Mouse (Mus musculus) right cerebral cortex, postnatal 36 days (tissue): ENCODE results near the gene Gm21983.
A peak's percentile ranks its signal among the peaks of the same experiment; 100 is the strongest.

ENCODE experiments used
- DNase-seq, 2 experiments: peaks; one replicate each; pipeline ENCODE4 v3.0.0; 2022; ENCODE audit warnings: low spot score in 2 of 2, mixed read lengths in 1 of 2

The Gm21983 gene

GRCm38 (mm10) chr7:27180837-27181695 is at the start of gene Gm21983, which contains the start of gene Mia:
TSS of gene Gm21983 (minus strand) at chr7:27181086.
TSS of gene Mia (minus strand) at chr7:27181157.
- DNase-seq, result no peak

GRCm38 (mm10) chr7:27228865-27229264 is 48.0 kb upstream of the Gm21983 start:
- DNase-seq, result no peak

- peak; percentile 87 to 89 for DNase-seq
These were observed 47.5 kb upstream of the Gm21983 start, which contains the start of gene Itpkc for GRCm38 (mm10) chr7:27228281-27228821. TSS of gene Itpkc (minus strand) at chr7:27228661.

- DNase-seq, result no peak
These were observed 46.8 kb upstream of the Gm21983 start for GRCm38 (mm10) chr7:27227676-27228075.

GRCm38 (mm10) chr7:27227276-27227675 is 46.4 kb upstream of the Gm21983 start:
- no peak for DNase-seq

GRCm38 (mm10) chr7:27224877-27225575 is 44.1 kb upstream of the Gm21983 start:
- DNase-seq, result peak in 1 of 2 experiments; percentile 39

GRCm38 (mm10) chr7:27222538-27222937 is 41.7 kb upstream of the Gm21983 start:
- no peak for DNase-seq

GRCm38 (mm10) chr7:27221939-27222338 is 41.1 kb upstream of the Gm21983 start:
- DNase-seq, result no peak

GRCm38 (mm10) chr7:27219937-27220336 is 39.1 kb upstream of the Gm21983 start:
- DNase-seq, result no peak

GRCm38 (mm10) chr7:27218586-27218985 is 37.7 kb upstream of the Gm21983 start:
- DNase-seq, result no peak

- DNase-seq, result no peak
These were observed 31.7 kb upstream of the Gm21983 start for GRCm38 (mm10) chr7:27212626-27213025.

GRCm38 (mm10) chr7:27203730-27204449 is 23.0 kb upstream of the Gm21983 start:
- DNase-seq, result no peak

- DNase-seq, result no peak
These were observed 17.9 kb upstream of the Gm21983 start for GRCm38 (mm10) chr7:27198779-27199178.

GRCm38 (mm10) chr7:27198355-27198754 is 17.5 kb upstream of the Gm21983 start:
- no peak for DNase-seq

GRCm38 (mm10) chr7:27197634-27198033 is 16.7 kb upstream of the Gm21983 start:
- DNase-seq, result no peak

- no peak for DNase-seq
These were observed 16.2 kb upstream of the Gm21983 start for GRCm38 (mm10) chr7:27197136-27197535.

GRCm38 (mm10) chr7:27195681-27196611 is 15.1 kb upstream of the Gm21983 start, which contains the start of the genes BC024978 and Snrpa:
TSS of gene BC024978 (plus strand) at chr7:27195781.
TSS of gene Snrpa (minus strand) at chr7:27196271.
- DNase-seq, result peak; percentile 99 to 100

- no peak for DNase-seq
These were observed 12.8 kb upstream of the Gm21983 start for GRCm38 (mm10) chr7:27193731-27194130.

GRCm38 (mm10) chr7:27192434-27192833 is 11.5 kb upstream of the Gm21983 start:
- no peak for DNase-seq

- no peak for DNase-seq
These were observed 8.5 kb upstream of the Gm21983 start for GRCm38 (mm10) chr7:27189271-27189931.
